Mouse (Mus musculus) kidney, postnatal 0 days (tissue): ENCODE measurements around the gene Klhl2. TPM values are rescaled to one million over a fixed set of nuclear protein-coding genes. Genes with fewer than 3 reads are reported as not detected.
A peak's percentile ranks its signal among the peaks of the same experiment; 100 is the strongest.

Experiments used
- ATAC-seq: fragments of 200-750 bp; cut with Nextera tagmentation; replicated peaks from 2 replicates; pipeline ENCODE4 v1.8.0; 2017; ENCODE audit warnings: low read depth, moderate number of reproducible peaks, moderate TSS enrichment, moderate library complexity; ENCODE audit not compliant: low FRiP score
- DNase-seq: peaks from one replicate; pipeline ENCODE4 v3.0.0-alpha.2; 2016; ENCODE audit warnings: low spot score
- H3K27ac ChIP-seq: fragments of 300-500 bp; sonication (generic); 2 replicates; pipeline ENCODE4 v1.5.1; 2014; ENCODE audit warnings: mild to moderate bottlenecking
- H3K27me3 ChIP-seq: fragments of 300-500 bp; sonication (generic); 2 replicates; pipeline ENCODE4 v1.6.1; 2014; ENCODE audit warnings: low read length, mixed read lengths; ENCODE audit not compliant: insufficient read depth
- H3K36me3 ChIP-seq: fragments of 300-500 bp; sonication (generic); 2 replicates; pipeline ENCODE4 v1.6.1; 2014; ENCODE audit warnings: low read length, mixed read lengths; ENCODE audit not compliant: insufficient read depth
- H3K4me1 ChIP-seq: fragments of 300-500 bp; sonication (generic); replicated peaks from 2 replicates; pipeline ENCODE4 v1.6.1; 2014; ENCODE audit warnings: antibody characterized with exemption, low read length, mixed read lengths; ENCODE audit not compliant: insufficient read depth
- H3K4me2 ChIP-seq: fragments of 300-500 bp; sonication (generic); 2 replicates; pipeline ENCODE4 v1.6.1; 2014; ENCODE audit warnings: mild to moderate bottlenecking, low read length, moderate library complexity, mixed read lengths
- H3K4me3 ChIP-seq: fragments of 300-500 bp; sonication (generic); replicated peaks from 2 replicates; pipeline ENCODE4 v1.5.1; 2014; ENCODE audit warnings: low read depth, low read length
- H3K9ac ChIP-seq: fragments of 300-500 bp; sonication (generic); 2 replicates; pipeline ENCODE4 v1.6.1; 2014; ENCODE audit warnings: low read depth, low read length
- H3K9me3 ChIP-seq: fragments of 300-500 bp; sonication (generic); replicated peaks from 2 replicates; pipeline ENCODE4 v1.6.1; 2016; ENCODE audit warnings: low read length, inconsistent platforms, mixed read lengths
- CTCF ChIP-seq: IDR thresholded peaks from 2 replicates; pipeline ENCODE4 v1.5.1; 2016; ENCODE audit warnings: antibody characterized with exemption, low read depth, mild to moderate bottlenecking, moderate library complexity
- WGBS: fragments of 180-500 bp; shearing (Covaris S2); extraction: QIAGEN DNeasy Blood & Tissue Kit; methylation state at CpG from one replicate; pipeline ENCODE4 v1.1.7; 2014; 5-methylcytosine and 5-hydroxymethylcytosine counted together
- polyA plus RNA-seq: library from polyadenylated mRNA; unstranded; fragments of >200 nt; fragmentation: Nextera tagmentation; extraction: Ambion mirVana; gene quantifications from 2 replicates; pipeline ENCODE4 v1.2.1, GENCODE M21; 2015

The Klhl2 gene
- polyA plus RNA-seq, 1 experiment from 2014 or later, result 20.9 TPM

GRCm38 (mm10) chr8:64832581-64833135 lies 17.2 kb downstream of the Klhl2 start:
- no peak overlapping the region for H3K9ac ChIP-seq
- WGBS, result 44% methylated on average over 13 of the region's 13 CpGs
- 0 out of 2 replicates have a peak, but pooled peaks cover 4% of the 10 kb centered on the region for H3K36me3 ChIP-seq
- no peak for DNase-seq
- no peaks in the 10 kb centered on the region for H3K27me3 ChIP-seq
- no peak overlapping the region for H3K4me3 ChIP-seq
- no peak for TF ChIP-seq CTCF
- H3K9me3 ChIP-seq, result no peaks in the 10 kb centered on the region
- H3K27ac ChIP-seq, result peak overlapping the region; percentile 57
- no peak; the same call in 1 of the 2 replicates for ATAC-seq
- no peaks in the 10 kb centered on the region for H3K4me1 ChIP-seq
- no peak overlapping the region for H3K4me2 ChIP-seq

GRCm38 (mm10) chr8:64831656-64832055 lies 18.2 kb downstream of the Klhl2 start:
- ATAC-seq (no peak), DNase-seq (no peak)
- Histone ChIP-seq H3K36me3 (0 out of 2 replicates have a peak, but pooled peaks cover 4% of the 10 kb centered on the region), H3K4me2 (no peak overlapping the region), H3K9me3 (no peaks in the 10 kb centered on the region), H3K4me1 (no peaks in the 10 kb centered on the region), H3K9ac (no peak overlapping the region), H3K27me3 (no peaks in the 10 kb centered on the region), H3K4me3 (no peak overlapping the region), H3K27ac (no peak overlapping the region)
- no peak for TF ChIP-seq CTCF
- WGBS, result 80% methylated on average over 3 of the region's 3 CpGs

- Histone ChIP-seq H3K36me3 (0 out of 2 replicates have a peak, but pooled peaks cover 4% of the 10 kb centered on the region), H3K4me3 (no peak overlapping the region), H3K4me1 (no peaks in the 10 kb centered on the region), H3K27me3 (no peaks in the 10 kb centered on the region), H3K9ac (no peak overlapping the region), H3K4me2 (no peak overlapping the region), H3K27ac (no peak overlapping the region), H3K9me3 (no peaks in the 10 kb centered on the region)
- ATAC-seq, result no peak
- DNase-seq, result no peak
- 87% methylated on average over 3 of the region's 3 CpGs for WGBS
- no peak for TF ChIP-seq CTCF
These were observed 19.9 kb downstream of the Klhl2 start for GRCm38 (mm10) chr8:64829921-64830320.

DNA sequence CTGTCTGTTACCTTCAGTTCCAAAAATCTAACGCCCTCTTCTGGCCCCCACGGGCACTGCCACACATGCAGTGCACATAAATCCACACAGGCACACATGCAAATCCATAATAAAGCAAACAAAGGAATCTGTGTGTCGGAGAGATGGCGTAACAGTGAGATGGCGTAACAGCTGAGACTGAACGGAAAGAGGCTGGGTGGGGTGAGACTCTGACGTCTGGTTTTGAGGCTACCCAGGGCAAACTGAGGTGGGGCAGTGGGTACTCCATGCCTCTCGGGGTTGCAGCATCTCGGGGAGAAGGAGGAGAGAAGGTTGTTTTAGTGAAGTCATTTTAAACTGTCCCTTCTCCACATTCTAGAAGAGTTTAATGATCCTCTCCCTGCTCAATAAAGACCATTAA lies 20.4 kb downstream of the Klhl2 start:
- WGBS, result 96% methylated on average over 9 of the region's 9 CpGs
- Histone ChIP-seq H3K4me1 (no peaks in the 10 kb centered on the region), H3K27ac (no peak overlapping the region), H3K36me3 (0 out of 2 replicates have a peak, but pooled peaks cover 4% of the 10 kb centered on the region), H3K4me2 (no peak overlapping the region), H3K4me3 (no peak overlapping the region), H3K9ac (no peak overlapping the region), H3K9me3 (no peaks in the 10 kb centered on the region), H3K27me3 (no peaks in the 10 kb centered on the region)
- DNase-seq (no peak), ATAC-seq (no peak)
- no peak for TF ChIP-seq CTCF

DNA sequence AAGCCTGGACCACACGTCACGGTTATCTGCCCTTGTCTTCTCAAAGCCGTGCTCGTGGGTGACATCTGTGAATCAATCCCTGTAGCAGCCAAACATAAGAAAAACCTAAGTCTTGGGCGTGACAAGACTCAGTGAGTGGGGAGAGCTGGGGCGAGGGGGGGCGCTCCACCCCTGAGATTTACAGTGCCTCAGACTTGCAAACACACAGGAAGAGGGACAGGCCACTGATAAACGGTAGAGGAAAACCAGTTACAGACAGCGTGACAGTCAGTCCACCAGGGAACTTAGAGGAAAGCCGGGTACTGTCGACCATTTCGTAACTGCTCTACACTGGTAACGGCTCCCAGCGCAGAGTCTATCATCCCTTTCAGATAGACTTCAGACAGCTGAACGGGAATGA lies 21.4 kb downstream of the Klhl2 start:
- H3K9me3 ChIP-seq, result no peaks in the 10 kb centered on the region
- H3K4me1 ChIP-seq, result no peaks in the 10 kb centered on the region
- 79% methylated on average over 15 of the region's 15 CpGs for WGBS
- H3K36me3 ChIP-seq, result 0 out of 2 replicates have a peak, but pooled peaks cover 4% of the 10 kb centered on the region
- H3K4me3 ChIP-seq, result no peak overlapping the region
- DNase-seq (no peak), ATAC-seq (no peak)
- no peak overlapping the region for H3K27ac ChIP-seq
- H3K27me3 ChIP-seq, result no peaks in the 10 kb centered on the region
- TF ChIP-seq CTCF, result no peak
- no peak overlapping the region for H3K4me2 ChIP-seq
- no peak overlapping the region for H3K9ac ChIP-seq

GRCm38 (mm10) chr8:64827356-64827755 lies 22.5 kb downstream of the Klhl2 start:
- H3K27me3 ChIP-seq, result no peaks in the 10 kb centered on the region
- H3K9ac ChIP-seq, result no peak overlapping the region
- no peaks in the 10 kb centered on the region for H3K9me3 ChIP-seq
- no peak overlapping the region for H3K4me3 ChIP-seq
- H3K36me3 ChIP-seq, result 0 out of 2 replicates have a peak, but pooled peaks cover 4% of the 10 kb centered on the region
- WGBS, result 89% methylated on average over 10 of the region's 10 CpGs
- DNase-seq (no peak), ATAC-seq (no peak)
- H3K27ac ChIP-seq, result no peak overlapping the region
- no peaks in the 10 kb centered on the region for H3K4me1 ChIP-seq
- no peak overlapping the region for H3K4me2 ChIP-seq
- no peak for TF ChIP-seq CTCF

DNA sequence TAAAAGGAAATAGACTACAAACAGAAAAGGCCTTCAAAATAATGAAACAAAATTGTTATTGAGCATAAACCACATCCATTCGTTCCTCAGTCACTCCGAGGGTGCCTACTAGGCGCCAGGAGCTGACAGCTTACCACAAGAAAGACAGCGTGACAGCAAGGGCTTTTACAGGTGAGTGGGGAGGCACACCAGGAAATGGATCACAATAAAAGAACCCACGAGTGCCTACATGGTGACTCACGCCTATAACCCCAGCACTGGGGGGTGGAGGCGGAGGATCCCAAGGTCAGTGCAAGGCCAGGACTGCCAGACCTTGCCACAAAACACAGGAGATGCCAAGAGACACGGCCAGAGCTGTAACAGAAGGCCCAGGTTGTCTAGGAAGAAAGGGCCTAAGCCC lies 23.4 kb downstream of the Klhl2 start:
- ATAC-seq, result no peak; the same call in 1 of the 2 replicates
- H3K27ac ChIP-seq, result peak overlapping the region; percentile 20; the same call in 1 of the 2 replicates

More for the DNA sequence above, 23.4 kb downstream of the Klhl2 start:
- no peaks in the 10 kb centered on the region for H3K4me1 ChIP-seq
- no peaks in the 10 kb centered on the region for H3K9me3 ChIP-seq
- TF ChIP-seq CTCF, result no peak
- 53% methylated on average over 8 of the region's 8 CpGs for WGBS
- no peaks in the 10 kb centered on the region for H3K27me3 ChIP-seq
- no peak overlapping the region for H3K9ac ChIP-seq
- no peak overlapping the region for H3K4me3 ChIP-seq
- no peak overlapping the region for H3K4me2 ChIP-seq
- H3K36me3 ChIP-seq, result 0 out of 2 replicates have a peak, but pooled peaks cover 4% of the 10 kb centered on the region
- DNase-seq, result no peak
